Mouse (Mus musculus) MN1 (cell line): ENCODE measurements around the gene Sox10.

Experiments
- DNase-seq: peaks from one replicate; pipeline ENCODE4 v3.0.0-alpha.2; 2016; ENCODE audit warnings: low spot score

Sox10 gene

GRCm38 (mm10) chr15:79165140-79165539 is at the start of gene Sox10:
Sox10 (minus strand) TSS chr15:79165240.
- DNase-seq, result no peak

GRCm38 (mm10) chr15:79213591-79213990 is 48.6 kb upstream of the Sox10 start:
- DNase-seq, result no peak

GRCm38 (mm10) chr15:79212750-79213446 is 47.9 kb upstream of the Sox10 start:
- DNase-seq, result no peak

- DNase-seq, result no peak
Measured at GRCm38 (mm10) chr15:79210357-79210756, 45.3 kb upstream of the Sox10 start.

- no peak for DNase-seq
Measured at GRCm38 (mm10) chr15:79208758-79209439, 43.9 kb upstream of the Sox10 start.

GRCm38 (mm10) chr15:79208211-79208610 is 43.2 kb upstream of the Sox10 start:
- DNase-seq, result no peak

- DNase-seq, result no peak
Measured at GRCm38 (mm10) chr15:79202575-79202974, 37.5 kb upstream of the Sox10 start.

GRCm38 (mm10) chr15:79201491-79202150 is 36.6 kb upstream of the Sox10 start:
- peak; percentile 51 for DNase-seq

GRCm38 (mm10) chr15:79199390-79199976 is 34.4 kb upstream of the Sox10 start:
- DNase-seq, result no peak

- no peak for DNase-seq
Measured at GRCm38 (mm10) chr15:79195492-79195891, 30.5 kb upstream of the Sox10 start.

GRCm38 (mm10) chr15:79194946-79195345 is 29.9 kb upstream of the Sox10 start:
- no peak for DNase-seq

GRCm38 (mm10) chr15:79194048-79194447 is 29.0 kb upstream of the Sox10 start:
- DNase-seq, result no peak

- peak; percentile 77 for DNase-seq
Measured at GRCm38 (mm10) chr15:79192885-79193845, 28.1 kb upstream of the Sox10 start.

- no peak for DNase-seq
Measured at GRCm38 (mm10) chr15:79192450-79192849, 27.4 kb upstream of the Sox10 start.

GRCm38 (mm10) chr15:79191426-79191825 is 26.4 kb upstream of the Sox10 start:
- no peak for DNase-seq

GRCm38 (mm10) chr15:79187819-79188218 is 22.8 kb upstream of the Sox10 start:
- DNase-seq, result no peak

- DNase-seq, result peak; percentile 57
Measured at GRCm38 (mm10) chr15:79185213-79185612, 20.2 kb upstream of the Sox10 start.

GRCm38 (mm10) chr15:79176905-79177304 is 11.9 kb upstream of the Sox10 start:
- DNase-seq, result peak; percentile 55

- DNase-seq, result peak; percentile 31
Measured at GRCm38 (mm10) chr15:79166712-79167111, 1.7 kb upstream of the Sox10 start.

- no peak for DNase-seq
Measured at GRCm38 (mm10) chr15:79164251-79164650, 789 bp downstream of the Sox10 start.

GRCm38 (mm10) chr15:79162822-79163221 is 2.2 kb downstream of the Sox10 start:
- DNase-seq, result no peak
